Mouse (Mus musculus): ENCODE measurements at regions not wholly inside any gene's neighbourhood (a gene's known extent, or its start where the extent isn't known, plus 50 kb on each side); places are given as distances from the start of the nearest gene placed in this dataset.

DNA sequence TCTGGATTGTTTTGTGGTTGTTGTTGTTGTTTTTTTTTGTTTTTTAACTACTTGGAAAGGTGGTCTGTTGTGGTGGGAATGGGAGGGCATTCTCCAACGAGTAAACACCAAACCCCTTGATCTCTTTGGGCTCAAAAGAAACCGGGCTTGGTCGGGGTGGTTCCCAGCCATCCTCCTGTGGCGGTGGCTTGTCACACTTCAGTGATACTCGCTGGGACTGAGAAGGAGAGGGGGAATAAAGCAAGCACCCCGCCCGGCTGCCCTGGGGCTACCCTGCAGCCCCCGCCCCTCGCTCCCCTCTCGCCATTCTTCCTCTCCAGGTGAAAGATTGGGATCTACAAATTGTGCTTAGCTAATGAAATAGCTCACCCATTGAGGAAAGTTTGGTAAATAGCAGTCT is 229.3 kb upstream of the Sp4 start:
- DNase-seq: no peak

DNA sequence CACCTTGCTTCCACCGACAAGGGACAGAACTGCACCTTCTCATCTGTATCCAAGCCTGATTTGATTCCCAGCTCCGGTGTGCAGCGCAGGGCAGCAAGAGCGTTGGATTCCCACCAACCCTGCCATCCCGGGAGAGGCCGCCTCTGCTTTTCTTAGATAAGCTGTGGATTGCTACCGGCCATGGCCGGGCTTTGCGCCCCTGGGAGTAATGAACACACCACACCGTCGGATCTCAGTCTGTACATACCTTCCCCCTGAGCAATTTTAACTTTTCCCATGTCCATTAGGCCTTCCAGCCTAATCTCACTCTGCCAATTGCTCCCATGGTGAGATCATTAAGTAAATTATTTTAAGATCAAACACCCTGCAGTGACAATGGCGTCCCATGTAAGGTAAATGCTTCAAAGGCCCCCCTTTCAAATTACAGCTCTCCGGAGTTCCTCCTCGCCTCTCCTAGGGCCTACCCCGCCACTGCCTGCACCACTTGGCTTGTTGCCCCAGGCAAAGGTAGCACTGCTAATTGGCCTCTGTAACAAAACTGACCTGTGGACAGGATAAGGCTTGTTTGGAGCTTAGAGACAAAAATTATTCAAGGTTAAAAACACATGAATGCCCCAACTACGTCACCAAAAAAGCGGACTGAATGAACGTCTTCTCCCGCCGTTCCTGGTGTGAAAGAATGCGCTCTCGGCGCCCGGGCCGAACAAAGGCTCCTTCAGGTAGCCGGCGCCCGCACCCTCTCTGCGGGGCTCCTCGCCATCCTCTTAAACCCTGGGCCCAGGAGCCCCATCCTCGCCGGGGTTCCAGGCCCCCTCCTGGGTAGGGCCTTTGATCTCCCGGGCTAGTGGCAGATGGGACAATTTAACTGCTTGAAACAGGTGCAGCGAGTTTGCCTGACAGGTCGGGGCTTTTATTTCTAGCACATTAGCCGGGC is 228.5 kb upstream of the Sp4 start:
- DNase-seq: peak; percentile 11

DNA sequence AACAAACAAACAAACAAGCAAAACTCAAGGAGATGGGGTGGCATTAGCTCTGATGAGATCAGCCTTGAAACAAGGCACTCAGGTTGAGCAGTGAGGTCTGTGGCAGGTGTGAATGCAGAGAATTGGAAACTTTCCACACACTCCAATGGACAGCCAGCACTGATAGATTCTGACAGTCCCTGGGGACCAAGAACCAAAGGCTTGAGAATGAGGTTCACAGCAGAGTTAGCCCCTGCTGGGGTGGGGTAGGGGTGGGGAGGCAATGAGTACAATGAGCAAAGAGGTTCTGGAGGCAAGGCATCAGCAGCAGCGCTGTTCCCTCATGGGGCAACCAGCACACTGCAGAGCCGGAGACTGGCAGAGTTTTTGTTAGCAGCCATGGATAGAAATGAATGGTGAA is 220.5 kb upstream of the Sp4 start:
- no peak for DNase-seq

DNA sequence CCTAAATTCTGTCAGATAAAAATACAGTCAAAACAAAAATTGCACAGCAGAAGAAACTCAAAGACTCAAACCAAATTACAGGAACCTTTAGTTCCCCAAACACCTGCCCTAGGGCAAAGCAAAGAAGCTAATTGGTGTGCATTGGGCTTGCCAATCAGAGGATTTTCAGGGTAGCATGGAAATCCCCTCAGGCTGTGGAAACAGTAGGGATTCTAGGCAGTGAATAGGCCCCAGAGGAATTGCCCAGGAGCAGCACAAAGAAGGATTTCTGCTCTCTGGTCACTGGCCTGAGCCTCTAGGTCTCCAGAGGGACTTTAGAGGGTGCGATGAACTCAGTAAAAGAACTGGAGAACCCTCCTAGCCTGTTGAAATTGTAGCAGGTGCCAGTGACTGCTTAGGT is 220.1 kb upstream of the Sp4 start:
- no peak for DNase-seq

DNA sequence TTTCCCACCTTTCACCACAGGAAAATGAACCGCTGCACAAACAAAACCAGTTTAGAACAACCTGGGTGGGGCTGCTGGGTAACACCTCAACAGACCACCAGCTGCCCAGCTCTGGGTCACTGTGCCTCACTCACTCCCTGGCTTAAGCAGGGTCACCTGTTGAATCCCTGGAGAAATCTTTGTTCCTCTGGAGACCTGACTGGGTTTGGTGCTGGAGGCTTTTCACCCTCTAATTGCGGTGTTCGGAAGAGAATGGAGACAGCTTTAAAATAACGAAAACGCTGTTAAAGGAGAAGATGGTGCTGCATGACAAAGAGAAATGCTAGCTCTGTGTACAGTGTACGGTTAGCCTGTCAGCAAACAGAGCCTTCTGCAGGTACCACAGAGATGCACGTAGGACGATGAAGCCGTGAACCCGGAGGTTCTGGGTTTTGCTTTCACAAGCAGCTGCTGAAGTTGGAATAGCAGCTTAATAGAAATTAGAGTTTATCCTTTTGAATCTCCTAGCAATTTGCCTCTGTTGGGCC is 218.6 kb upstream of the Sp4 start:
- no peak for DNase-seq

DNA sequence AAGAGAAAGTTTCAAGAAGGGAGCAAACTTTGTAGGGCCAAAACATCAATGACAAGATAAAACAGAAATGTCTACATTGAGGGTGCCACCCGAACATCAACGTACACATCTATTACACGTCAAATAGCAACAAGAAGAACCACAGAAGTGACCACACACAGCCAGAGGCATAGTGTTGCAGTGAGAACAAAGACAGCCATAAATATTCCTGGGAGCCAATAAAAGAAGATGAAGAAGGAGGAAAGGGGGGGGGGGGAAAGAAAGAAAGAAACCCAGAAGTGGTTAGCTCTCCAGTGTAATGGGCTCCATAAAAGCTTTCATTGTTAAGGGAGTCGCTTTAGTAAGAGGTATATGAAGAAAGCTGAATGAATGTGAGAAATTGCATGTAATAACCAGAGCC is 209.7 kb upstream of the Sp4 start:
- no peak for DNase-seq

DNA sequence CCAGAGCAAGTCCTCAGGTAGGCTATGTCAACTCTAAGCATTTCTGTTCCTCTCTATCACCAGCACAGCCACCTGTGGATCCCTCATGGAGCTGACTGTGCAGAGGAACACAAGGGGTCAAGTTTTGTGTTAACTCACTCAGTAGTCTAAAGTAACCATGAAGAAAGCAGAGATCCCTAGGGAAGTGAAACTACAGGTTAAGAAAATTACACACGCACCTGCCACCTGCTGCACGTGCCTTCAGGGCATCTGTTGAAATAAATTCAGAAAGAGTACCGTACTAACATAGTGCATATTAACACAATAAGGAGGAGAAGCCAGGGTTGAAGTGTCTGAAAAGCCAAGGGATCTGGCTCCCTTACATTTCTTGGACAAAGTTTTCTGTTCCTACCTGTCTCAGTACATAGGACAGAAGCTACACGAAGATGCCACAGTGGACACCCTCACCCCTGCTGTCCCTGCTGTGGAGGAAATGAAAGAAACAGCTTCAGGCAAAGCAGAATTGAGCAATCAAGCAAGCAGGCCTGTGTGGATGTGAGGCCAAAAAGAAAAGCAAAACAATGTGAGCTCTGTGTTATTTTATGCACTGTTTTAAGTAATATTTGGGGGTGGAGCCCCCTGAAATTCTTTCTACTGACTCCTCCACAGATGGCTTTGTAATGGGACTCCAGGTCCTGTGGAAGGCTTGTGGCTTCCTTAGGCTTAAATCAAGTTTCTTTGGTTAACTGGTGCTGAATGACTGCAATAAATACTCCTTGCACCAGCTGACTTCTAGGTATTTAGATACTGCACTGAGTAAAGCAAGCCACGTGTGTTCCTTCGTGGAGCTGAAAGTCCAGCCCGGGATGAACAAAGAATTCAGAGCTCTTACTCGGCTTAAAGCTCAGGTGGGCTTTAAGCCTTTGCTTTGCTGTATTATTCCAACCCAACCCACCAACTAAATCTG is 208.0 kb upstream of the Sp4 start:
- DNase-seq: no peak

DNA sequence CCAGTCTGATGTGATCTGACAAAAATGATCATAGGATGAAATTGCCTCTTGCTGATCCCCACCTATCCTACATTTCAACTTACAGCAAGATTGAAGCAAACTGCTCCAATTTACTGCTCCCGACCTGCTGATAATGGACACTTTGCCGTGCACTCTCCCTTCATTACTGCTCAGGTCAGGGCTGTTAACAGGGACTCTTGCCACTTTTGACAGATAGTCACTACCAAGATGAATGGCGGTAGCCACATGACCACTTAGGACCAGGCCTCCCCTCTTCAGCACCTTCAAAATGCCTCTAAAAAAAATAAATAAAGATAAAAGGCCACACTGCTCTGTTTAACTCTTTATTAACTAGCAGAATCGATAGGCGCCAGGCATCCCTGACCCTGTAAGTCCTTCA is 199.2 kb upstream of the Sp4 start:
- DNase-seq: no peak

DNA sequence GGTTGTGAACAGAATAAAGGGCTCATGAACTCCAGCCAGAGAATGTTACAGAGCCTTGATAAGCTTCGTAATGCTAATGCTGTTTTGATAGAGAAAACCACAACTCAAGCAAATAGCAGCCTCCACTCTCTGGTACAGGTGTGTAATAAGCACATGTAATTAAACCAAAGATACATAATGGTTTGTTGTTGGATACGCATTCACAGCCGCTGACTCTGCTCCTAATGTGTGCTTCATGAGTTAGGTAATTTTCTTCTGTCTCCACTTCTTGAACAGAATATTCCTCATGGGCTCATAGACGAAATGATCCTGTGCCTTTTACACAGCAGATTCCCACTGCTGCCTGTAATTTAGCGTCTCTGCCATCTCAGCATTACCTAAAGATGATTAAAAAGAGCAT is 186.8 kb upstream of the Sp4 start:
- DNase-seq: no peak

DNA sequence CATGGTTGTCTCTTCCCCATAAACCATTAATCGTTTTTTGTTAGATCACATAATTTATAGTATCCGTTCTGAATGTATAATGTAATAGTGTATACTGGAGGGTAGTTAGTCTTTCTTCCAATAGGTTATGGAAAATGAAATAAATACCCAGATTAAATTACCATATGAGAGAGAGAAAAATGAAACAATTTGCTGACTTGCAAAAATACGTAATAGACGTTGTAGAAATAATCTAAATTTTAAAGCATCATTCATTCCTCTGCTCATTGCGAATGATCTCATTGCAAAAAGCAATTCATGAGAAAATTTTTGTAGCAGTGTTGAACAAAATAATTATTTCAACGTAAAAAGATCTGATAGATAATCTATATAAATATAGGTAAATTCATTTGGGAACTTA is 185.2 kb upstream of the Sp4 start:
- no peak for DNase-seq

DNA sequence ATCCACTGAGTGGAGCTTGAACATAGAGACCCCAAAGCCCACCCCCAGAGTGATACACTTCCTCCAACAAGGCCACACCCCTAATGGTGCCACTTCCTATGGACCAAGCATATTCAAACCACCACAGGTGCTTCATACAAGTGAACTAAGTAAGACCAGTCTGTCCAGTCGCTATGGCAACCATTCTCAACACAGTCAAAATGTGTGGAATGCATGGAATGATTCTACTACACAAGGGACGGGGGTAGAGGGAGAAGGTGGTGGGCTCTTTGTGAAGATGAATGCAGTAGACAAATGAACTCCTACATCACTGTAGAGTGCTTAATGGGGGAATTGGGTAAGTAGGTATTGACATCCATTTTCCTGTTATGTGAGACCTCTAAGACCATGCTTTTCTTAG is 180.1 kb upstream of the Sp4 start:
- DNase-seq: no peak

DNA sequence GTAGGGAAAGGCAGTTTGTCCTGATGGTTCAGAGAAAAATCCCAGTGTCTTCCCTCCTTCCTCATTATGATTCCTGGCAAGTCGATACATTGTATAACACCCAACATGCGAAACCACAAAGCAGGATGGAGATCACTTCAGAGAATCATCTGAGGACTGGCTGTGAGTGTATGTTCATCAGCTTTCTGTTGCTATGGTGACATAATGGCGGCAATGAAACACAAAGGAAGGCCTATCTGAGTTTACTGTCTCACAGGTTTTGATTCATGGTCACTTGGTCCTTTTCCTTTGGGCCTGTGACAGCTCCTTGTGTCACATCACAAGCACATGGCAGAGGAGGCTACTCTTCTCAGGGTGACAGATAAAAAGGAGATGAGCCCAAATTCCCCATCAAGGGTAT is 173.5 kb upstream of the Sp4 start:
- no peak for DNase-seq

DNA sequence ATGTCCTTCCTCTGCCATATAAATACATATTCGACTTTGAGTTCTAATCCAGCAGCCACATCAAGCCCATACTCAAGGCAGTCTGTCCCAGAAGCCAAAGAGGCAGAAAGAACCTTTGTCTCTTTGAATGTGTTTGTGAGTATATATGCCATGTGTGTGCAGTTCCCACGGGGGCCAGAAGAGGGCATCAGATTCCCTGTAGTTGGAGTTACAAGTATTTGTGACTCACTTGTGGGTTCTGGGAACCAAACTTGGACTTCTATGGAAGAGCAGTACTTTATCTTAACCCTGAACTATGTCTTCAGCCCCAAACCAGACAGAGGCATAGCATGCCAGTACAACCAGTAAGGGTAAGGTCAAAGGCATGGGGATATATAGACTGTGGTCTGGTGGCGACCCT is 165.6 kb upstream of the Sp4 start:
- no peak for DNase-seq

DNA sequence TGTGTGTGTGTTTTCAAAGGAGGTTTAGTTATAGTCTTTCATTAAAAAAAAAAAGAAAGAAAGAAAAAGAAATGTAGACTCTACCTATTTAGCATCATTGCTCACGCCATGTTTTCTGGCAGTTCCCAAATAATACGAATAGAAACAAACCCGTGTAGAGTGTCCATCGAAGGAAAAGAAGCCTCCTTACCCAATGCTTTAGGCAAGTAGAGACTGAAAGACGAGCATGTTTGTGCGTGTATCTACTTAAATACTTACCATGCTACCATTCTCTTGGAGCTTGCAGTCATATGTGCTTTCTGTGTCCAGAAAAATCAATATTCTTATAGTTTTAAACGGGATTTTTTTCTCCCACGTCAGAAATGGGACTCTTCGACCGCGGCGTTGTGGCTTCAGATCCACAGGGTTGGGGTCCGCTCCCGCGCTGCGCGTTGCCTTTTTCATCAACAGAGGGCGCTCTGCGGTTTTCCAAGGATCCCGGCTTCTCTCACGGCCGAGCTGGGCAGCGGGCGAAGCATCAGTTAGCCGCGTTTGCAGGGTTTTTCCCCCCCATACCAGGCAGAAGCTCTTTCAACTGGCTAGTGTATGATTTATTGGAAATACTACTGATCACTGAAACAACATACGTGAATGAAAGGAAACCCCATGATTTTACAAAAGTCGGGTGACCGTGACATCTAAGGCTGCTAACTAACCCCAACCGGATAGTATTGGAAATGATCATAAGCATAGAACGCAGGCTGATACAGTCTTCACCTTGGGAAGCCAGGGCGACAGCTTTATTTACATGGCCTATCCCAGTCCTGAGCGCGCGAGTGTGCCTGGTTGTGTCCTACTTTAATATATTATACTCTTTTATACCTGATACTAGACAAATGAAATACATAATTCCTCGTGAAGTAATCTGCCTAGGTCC is 156.5 kb upstream of the Sp4 start:
- DNase-seq: peak; percentile 83

DNA sequence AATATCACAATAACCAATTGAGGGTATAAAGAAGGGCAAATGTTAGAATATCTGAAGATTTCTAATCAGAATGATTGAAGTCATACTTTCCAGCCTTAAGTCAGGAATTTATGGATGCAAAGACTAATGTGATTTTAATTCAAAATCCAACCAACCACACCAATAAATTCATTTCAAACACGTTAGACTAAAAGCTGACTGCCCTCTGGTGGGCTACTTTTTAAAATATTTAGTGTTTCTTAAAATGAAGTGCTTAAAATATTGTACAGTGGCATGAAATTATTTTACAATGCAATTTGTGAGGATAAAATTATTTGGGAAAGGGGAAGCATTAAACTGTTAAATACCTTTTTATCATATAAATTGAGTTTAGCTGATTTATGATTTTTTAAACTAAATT is 154.4 kb upstream of the Sp4 start:
- no peak for DNase-seq

DNA sequence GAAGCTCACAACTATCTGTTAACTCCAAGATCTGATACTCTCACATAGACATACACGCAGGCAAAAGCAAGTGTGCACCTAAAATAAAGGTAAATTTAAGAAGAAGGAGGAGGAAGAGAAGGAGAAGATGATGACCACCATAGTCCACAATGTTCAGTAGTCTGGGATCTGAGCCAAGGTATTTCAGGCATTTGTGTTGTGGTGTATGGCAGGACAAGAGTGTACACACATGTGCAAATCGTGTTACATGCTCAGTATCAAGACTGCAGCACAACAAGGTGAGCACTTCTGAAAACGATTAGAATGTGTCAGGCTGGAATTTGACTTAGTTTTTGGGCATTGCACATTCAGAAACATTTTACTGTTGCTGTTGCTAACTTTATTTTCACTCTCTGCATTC is 138.4 kb upstream of the Sp4 start:
- no peak for DNase-seq

DNA sequence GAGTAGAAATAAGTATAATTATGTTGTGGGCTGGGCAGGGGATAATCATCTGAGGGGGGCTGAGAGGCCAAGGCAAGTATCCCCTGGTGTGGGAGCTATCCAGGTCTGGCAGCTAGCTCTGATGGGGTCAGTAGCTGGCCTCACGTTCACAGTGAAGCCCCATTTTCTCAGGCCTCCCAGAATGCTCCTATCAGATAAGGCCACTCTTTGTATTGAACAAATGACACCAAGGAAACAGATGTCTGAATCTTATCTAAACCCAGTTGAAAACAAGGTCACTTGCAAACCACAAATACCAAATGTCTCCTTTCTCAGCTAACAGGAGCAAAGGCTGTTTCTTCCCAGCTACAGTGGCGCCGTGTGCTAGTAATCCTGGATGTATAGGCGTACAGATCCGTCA is 137.6 kb upstream of the Sp4 start:
- no peak for DNase-seq

DNA sequence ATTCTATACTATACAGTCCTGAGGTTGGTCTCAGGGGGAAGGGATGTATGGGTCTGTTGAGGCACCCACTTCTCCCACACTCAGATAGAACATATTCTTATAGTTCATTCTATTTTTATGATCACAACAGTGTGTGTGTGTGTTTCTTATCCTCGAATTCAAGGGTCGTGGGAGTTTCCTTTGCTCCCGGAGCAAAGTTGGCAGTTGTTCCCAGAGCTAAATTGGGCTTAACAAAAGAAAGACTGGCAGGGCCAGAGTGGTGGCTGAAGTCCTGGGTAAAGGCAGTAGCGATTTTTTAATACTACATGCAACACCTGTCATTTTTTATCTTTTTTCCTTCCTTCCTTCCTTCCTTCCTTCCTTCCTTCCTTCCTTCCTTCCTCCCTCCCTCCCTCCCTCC is 131.5 kb upstream of the Sp4 start:
- DNase-seq: peak; percentile 18

DNA sequence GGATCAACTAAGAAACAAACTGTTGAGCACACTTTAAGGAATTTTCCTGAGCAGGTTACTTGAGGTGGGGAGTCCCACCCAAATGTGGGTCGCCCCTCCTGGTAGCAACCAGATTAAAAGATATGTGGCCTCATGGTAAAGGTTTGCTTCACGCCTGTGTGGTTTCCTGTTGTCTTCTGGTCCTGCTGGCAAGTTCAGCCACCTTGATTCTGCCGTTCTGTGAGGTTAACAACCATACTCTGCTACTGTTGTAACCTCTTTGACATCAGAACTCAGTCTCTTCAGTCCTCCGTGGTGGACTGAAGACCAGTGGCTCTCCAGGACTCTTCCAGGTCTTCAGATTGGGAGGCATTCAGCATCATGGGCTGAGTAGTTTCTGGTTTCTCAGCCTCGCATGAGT is 127.1 kb upstream of the Sp4 start:
- DNase-seq: no peak

DNA sequence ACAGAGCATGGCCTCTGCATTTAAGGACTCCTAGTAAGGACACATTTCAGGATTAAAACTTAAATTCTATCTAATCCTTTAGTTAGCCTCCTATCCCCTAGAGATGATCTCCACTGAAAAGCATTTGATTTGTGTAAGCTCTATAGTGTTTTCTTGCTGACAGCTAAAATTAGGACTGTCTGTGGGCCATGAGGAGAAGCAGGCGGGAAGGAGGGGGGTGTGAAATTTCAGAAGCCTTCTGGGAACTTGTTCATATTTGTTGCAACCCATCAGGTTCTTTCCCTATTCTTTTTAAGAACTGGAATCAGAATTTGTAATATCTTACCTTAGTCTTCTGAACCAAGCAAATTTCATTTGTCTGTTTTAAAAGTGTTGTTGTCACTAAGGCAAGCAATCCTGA is 114.7 kb upstream of the Sp4 start:
- no peak for DNase-seq

DNA sequence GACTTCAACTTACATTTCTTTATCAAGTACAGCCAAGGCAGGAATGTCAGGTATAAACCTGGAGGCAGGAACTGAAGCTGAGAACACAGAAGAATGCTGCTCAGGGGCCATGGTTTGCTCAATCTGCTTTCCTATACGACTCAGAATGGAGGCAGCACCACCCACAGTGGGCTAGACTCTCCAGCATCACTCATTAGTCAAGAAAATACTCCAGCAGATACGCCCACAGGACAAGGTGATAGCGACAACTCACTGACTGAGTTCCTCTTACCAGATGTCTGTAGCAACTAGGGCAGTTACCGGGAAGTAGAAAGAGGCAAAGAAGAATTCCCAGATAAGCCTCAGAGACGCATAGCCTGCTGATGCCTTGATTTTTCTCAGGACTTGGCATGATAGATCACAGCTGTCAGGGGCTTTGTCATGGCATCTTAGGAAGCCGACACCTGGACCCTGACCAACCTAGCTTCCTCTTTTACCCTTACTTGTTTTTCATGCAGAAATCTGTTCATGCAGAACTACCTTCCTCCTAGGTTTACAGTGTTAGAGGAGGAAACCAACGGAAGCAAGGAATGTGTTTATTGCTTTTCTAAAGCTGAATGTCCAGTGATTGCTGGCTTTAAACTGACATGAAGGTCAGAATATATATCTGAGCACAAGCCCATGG is 110.7 kb upstream of the Sp4 start:
- DNase-seq: no peak

DNA sequence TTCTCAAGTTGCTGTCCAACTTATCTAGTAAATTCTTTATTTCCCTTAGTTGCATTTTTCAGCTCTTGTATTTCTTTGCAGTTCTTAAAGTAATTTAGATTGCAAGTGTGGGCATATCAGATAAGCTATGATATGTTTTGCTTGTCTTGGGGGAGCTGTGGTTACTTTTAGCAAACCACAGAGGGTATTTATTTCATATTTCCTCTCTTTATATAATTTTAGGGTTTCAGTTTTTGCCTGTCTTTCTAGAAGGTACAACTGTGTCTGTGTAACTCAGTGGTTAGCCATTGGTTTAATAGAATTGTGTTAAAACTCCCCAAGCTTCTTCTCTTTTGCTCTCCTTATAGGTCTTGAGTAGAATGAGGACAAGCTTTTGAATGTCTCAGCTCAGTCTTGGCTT is 109.7 kb upstream of the Sp4 start:
- DNase-seq: no peak

Data from heart, postnatal 4 days (tissue).